Mouse (Mus musculus): ENCODE measurements around the gene Dgki.

Dgki gene

DNA sequence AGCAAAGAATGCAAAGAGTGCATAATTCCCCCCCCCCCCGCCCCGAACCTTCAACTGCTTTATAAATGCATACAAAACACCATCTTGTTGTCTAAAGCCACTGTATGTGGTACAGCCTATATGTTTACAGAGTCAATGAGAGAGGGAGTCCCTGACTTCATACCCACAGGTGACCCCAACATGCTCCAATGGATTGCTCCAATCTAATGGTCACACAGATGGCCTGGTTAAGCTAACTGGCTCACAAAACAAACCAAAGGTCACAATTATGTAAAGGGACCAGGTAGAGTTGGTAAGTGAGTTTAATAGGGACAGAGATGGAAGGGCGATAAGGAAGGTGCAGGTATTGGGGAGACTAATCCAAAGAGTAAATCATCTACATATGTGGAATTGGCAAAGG lies 295.1 kb downstream of the Dgki start:
- WGBS, result 95% methylated on average over 3 of the region's 3 CpGs

DNA sequence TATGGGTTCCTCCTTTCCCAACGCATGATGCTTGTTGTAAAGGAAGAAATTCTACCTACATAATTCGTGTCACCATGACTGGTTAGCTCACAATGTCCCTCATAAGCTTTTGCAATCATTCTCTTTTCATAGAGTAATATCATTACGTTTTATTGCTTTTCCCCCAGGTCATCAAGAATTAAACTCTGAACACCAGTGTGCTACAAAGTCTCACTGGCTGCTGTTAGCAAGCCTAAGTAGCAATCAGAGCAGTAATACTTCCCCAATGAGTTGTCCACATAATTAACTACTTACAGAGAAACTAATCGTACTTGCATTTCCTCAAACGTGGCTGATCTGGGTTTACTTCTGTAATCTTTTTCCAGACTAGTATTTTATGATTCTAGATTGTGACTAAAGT lies 296.7 kb downstream of the Dgki start:
- 86% methylated on average over 5 of the region's 5 CpGs for WGBS

DNA sequence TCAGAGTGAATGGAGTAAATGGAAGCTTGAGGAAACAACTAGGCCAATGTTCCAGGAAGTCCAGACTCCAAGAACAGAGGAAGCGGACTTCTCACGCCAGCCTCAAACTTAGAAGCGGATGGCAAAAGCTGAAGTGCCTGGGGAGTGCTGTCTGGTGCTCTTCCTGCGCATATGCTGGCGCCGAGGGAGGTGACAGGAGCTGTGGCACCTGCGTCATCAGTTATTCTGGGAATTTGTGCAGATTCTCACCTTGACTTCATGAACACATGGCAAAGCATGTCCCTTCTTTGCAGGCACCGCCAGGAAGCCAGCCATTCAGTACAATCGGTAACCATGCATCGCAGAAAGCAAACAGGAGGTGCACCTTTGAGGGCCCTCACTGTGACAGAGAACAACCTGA lies 301.0 kb downstream of the Dgki start:
- 70% methylated on average over 10 of the region's 10 CpGs for WGBS

DNA sequence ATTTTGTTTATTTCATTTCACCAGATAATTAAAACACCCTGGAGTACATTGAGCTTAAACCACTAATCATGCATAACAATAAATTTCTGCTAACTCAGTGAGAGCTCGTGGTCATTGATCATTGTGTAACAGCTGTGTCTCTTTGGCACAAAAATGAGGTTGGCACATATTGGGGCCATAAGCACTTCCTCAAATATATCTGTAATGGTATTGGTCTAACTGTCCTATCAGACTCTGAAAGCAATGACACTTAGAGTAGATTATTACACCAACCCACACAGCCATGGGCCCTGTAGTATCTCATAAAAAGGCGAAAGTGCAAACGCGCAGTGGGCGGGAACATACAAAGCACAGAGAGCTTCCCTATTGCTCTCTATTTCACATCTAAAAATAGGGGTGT lies 305.7 kb downstream of the Dgki start:
- 80% methylated on average over 5 of the region's 5 CpGs for WGBS

DNA sequence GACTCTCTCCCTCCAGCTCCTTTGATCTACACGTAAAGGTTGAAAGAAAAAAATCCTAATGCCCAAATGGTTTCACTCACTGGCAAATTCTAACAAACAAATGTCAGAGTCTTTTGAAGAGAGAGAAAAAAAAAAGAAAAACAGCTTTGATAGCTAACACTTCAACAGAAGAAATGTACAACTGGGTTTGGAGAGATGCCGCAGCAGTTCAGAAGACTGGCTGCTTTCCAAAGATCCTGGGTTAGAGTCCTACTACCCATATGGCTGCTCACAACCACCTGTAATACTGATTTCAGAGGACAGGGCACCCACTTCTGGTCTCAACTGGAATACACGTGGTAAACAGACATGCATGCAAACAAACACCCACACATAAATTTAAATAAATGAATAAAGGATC lies 309.8 kb downstream of the Dgki start:
- 46% methylated on average over 3 of the region's 3 CpGs for WGBS

DNA sequence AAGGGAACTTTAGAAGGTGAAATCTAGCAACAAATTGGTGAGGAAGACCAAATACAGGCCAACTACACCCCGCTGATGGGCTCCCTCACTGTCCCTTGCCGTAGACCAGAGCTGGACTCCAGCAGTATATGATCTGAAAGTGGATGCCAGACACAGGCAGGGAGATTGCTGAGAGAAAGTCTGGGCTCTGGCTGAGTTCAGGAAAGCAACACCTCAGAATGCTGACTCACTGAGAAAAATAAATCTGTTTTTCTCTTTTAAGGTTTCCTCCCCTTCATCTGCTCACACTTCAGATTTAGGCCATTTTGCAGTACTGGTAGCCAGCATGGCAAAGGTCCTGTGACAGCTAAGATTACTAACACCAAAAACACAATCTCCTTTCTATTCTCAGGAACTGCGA lies 311.2 kb downstream of the Dgki start:
- WGBS, result 70% methylated on average over 3 of the region's 3 CpGs

DNA sequence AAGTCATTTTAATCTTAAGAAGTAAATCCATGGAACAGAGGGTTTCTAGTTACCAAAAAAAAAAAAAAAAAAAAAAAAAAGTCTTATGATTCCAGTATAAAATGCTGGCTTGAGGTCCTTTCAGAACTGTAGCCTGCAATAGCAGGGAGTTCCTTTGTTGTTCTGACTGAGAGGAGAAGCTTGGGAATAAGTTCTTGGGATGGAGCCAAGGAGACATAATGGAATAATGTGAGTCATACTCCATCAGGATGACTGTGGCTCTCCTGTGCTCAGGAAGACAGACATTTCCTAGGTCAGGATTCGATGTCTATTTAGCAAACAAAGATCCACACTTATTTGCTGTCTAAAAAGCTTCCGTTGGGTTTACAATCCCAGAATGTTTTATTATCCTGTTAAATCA lies 318.3 kb downstream of the Dgki start:
- WGBS, result 24% methylated on average over 2 of the region's 2 CpGs

DNA sequence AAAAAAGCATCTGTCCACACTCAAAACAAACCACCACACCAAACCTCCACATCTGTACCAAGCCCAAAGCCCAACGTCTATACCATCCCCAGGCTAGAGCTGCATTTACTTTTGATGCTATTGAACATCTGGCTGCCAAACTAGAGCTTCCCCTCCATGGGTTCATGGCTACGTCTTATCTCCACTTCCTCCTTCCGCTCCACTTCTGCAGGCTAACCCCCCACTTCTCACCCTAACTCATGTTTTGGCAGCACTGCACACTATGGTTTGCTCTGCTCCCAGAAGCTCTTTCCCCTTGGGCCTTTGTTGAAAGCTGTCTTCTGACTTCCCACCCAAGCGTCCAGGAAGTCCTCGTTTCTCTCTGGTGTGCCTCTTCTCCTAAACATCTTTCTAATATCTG lies 319.5 kb downstream of the Dgki start:
- WGBS, result 82% methylated on average over 5 of the region's 5 CpGs

DNA sequence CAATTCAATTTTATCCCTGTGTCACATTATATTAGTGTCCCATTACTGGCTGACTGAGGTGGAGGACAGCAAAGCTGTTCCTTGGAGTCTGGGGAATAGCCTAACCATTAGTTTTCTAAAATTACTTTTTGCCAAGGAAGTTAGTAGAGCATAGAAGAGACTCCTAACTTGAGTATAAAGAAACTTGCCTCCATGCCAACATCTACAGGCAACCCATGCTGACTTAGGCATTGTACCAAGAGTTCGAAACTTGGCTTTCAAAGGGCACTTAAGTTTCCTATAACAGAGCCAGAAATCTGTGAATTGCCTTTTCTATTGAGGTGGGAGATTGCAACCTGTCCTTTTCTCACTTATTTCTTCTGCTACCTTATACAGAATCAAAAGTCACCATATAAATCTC lies 321.8 kb downstream of the Dgki start:
- 73% methylated on average over 1 of the region's 1 CpGs for WGBS

DNA sequence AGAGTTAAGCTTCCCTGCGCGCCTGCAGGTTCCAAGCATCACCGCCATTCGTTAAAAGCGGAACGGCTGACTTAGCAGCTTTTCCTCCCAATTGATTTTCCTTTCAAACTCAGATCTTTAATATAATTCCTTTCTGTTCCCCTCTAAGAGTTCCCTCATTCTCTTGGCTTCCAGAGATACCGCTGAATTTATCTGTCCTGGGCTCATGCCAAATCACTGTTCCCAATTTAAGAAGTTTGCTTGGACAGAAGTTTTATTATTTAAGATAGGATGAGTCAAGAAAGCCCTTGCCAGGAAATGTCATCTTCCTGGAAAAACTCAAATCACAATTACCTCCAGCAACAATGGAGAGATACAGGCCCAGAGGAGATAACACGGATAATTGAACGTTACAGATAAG lies 326.9 kb downstream of the Dgki start:
- WGBS, result 56% methylated on average over 9 of the region's 9 CpGs

DNA sequence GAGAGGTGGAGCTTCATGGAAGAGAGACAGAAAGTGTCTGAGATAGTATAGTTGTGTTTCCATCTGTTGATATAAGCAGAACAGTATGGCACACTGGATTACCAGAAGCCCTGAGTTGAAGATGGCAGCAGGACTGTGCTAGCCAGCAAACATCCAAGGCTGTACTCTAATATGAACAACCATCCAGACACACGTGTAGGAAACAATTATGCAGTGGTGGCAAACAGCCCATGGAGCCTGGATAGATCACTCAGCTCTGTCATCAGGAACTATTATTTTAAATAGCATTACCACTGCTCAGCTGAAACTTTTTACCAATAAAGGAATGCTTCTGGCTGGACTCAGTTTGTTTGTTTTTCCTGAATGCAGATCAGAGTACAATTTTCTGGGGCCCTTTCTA lies 327.5 kb downstream of the Dgki start:
- WGBS, result 39% methylated on average over 1 of the region's 1 CpGs

DNA sequence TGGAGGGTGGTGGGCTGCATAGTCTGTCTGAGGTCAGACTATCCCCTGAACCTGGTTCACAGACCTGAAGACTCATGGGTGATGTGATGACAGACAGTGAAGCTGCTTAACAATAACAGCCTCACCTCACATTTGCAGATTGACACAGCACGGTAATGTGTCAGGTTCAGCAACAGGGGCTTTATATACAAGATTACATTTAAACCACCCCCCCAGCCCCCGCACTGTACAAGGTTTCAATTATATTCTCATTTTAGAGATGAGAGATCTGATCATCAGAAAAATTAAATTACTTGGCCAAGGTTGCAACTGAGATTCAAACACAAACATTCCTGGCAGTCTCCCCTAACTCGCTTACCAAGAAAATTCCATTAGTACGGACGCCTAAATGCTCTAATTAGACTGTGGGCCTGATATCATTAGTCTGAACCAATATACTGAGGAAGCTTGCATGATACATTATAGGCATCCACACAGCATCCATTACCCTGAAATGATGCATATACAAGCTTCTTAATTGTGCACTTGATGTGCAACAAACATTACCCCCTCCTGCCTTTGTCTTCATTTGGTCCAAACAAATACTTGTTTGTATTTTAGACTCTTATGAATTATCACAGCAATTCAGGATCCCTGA lies 330.6 kb downstream of the Dgki start:
- WGBS, result 88% methylated on average over 5 of the region's 5 CpGs

DNA sequence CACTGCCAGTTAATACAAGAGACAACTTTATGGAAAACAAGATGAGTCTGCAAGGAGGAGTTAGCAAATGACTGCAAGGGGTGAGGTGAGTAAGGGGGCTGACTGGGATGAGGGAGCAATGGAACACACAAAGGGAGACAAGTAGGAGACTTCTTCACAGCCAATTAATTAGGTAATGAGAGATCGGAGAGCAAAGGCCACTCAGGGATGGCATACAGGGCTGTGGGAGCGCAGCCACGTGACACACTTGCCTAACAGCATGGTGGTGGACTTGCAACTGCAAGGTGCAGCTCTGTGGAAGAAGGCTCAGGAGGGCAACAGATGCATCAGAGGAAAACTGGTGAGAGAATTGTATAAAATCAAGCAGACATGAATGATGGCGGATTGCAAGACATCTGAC lies 339.3 kb downstream of the Dgki start:
- 91% methylated on average over 4 of the region's 4 CpGs for WGBS

DNA sequence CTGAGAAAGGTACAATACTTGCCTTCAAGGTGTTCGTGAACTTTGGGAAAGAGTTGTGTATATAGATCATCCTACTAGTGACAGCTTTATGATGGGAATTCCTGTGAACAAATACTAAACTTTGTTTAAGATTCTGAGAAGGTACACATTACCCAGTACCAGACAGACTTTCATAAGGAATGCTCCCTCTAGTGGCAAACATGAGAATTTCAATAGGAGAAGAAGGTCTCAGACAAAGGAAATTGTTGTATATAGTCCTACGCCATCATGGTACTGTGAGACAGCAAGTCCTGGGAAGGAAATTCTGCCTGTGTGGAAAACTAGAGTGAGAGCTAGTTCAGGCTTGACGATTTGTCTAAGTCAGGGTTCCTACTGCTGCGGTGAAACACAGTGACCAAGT lies 344.7 kb downstream of the Dgki start:
- WGBS, result 87% methylated on average over 4 of the region's 4 CpGs

DNA sequence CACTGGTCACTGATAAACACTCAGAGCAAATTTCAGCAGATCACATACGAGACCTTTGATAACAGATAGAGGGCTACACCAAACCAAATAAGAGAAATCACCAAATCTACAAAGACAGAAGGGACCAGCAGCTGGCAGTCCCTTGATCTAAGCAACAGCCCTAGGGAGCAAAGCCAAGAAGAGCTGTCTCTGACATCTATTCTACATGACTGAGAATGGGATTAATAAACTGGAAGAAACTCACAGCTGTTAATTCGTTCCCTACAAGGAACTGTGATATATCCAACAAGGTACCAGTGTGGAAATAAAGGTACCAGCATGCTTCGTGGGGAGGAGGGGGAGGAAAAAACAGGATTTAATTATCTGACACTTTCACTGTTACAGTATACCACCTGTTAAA lies 349.3 kb downstream of the Dgki start:
- 61% methylated on average over 3 of the region's 3 CpGs for WGBS

DNA sequence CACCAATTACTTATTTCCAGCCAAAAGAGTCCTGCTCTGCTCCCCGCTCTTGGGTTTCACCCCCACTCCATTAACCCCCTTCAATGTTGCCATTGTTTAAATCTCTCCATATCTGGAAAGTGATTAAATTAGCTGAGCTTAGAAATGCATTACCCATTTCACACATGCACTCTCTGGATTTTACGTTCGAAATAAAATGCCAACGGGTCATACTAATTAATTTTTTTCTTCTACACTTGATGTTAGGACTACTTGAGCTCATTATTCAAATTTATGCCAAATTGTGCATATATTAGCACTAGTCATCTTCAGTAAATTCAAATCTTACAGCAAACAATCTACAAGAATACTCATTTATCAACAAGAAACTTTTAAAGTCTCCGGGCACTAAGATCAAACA lies 352.1 kb downstream of the Dgki start:
- 75% methylated on average over 5 of the region's 5 CpGs for WGBS

DNA sequence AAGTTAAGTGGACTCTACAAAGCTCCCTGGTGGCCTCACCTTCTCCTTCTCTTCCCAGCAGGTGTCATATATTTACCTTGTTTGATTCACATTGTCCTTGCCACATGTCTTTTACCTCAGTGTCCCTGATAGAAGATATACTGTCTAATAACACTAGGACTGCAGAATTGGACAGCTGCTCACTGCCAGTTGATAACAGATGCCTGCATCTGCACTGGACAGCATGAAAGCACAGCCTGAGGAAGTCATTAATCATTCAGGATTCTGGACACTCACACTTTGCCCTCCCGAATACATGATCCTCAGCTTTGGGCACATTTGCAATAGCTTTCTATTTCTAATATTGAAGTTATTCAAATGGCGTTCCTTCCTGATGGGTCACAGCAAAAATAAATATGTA lies 362.5 kb downstream of the Dgki start:
- WGBS, result 77% methylated on average over 2 of the region's 2 CpGs

DNA sequence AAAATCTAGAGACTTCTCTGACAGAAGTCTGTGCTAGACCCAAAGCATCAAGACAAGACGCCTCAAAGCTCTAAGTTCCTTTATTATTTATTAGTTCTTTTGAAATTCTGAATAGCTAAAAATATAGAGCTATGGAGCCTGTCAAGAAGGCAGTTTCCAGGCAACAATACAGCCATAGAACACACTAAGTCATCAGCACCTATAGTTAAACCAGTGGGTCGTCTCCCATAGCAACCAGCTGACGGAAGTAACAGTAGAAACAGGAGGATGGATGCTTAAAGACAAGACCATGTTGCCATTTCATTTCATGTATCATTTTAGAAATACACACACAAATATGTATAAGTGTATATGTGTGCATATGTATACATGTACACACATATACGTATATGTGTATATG lies 363.2 kb downstream of the Dgki start:
- WGBS, result 80% methylated on average over 4 of the region's 4 CpGs

DNA sequence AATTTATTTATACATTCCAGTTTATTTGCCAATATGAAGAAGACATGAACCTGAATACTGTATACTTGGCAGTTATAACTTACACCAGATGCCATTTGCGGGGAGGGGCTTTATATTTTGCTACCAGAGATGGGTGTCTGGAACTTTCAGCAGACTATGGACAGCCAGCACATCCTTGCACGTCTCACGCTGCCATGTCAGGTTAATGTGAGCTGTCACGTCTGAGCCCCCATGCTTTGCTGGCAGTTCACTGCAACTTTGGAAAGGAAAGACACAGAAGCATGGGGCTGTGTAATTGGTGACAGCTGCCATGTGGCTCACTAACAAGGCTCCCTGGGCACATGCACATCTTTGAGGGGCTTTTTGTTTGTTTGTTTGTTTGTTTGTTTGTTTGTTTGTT lies 368.5 kb downstream of the Dgki start:
- 67% methylated on average over 4 of the region's 4 CpGs for whole genome bisulfite sequencing

DNA sequence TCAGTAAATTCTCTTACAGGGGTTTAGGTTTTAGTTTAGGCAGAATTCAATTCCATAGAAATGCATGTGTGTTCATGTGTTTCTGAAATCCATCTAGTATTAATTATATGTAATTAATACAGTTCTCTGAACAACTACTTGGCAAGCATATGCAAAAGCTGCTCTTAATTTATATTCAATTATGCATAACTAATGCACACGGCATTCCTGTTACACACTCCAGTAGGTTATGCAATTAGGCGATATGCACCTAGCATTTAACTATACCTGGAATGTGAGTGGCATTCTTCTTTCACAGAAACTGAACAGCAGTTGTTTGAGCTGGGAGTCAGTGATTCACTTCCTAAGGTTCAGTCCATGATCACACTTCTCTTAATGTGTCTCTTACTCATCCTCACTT lies 370.2 kb downstream of the Dgki start:
- WGBS, result 78% methylated on average over 2 of the region's 2 CpGs

DNA sequence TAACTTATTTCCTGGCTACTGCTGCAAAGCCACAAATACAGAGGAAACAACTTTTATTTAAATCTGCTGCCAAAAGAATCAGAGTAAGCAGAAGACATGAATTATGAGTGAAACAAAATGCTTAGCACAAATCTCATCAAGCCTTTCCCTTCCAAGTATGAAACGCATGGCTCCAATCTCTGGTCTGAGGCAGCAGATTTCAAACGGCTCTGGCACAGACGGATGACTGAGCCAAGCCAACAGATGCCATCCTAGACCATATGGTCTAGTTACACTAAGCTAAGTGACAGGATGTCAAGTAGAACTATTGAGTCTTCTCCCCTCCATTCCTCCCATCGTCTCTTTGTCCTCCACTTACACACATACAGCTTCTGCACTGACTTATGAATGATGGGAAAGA lies 373.5 kb downstream of the Dgki start:
- WGBS, result 36% methylated on average over 4 of the region's 4 CpGs

DNA sequence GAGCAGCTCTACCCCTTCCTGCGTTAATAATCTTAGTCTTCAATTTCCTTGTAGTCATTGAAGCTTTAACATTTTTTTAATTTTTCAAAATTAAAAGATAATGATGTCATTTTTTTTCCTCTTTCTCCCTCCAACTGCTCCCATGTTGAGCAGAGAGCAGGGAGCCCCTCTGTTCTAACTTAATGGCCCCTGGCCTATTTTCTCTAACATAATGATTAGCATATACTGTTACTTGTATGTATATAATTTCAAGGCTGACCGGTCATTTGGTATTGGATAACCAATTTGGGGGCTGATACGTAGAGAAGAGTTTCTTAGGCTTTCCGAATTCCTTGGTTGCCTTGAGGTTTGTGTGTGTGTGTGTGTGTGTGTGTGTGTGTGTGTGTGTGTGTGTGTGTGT lies 378.0 kb downstream of the Dgki start:
- WGBS, result 94% methylated on average over 4 of the region's 4 CpGs

DNA sequence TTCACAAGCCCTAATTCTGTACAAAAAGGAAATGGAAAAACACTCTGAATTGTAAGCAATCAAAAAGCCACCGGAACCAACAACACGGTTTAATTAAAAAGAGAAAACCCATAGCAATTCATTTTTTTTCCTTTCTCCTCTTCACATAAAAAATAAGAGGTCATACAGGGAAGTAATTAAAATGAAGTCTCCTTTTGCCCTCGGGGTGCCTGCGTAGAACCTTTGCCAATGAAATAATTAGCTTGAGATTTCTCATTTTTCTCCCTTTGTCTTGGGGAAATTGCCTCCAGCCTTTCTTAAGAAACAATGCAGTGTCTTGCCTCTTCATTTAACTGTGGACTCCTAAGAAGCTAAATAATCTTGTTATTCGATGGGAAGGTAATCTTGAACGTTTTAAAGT lies 388.4 kb downstream of the Dgki start:
- WGBS, result 54% methylated on average over 6 of the region's 6 CpGs

DNA sequence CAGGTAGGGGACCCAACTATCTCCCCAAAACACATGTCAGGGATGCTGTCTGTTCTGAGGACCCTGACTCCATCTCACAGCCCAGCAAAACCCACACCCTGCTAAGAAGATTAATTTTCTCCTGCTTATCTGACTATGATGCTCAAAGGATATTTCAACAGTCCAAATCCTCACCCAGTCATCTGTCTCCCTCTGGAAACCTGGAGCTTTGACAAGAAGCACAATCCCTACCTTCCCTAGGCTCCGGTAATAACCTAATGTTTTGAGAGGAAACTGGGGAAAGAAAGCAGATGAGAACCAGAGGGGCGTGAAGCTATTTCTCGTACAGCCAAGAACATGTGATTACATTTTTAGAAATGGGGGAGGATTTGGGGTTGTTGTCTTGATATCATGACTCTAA lies 392.8 kb downstream of the Dgki start:
- 50% methylated on average over 3 of the region's 3 CpGs for WGBS

DNA sequence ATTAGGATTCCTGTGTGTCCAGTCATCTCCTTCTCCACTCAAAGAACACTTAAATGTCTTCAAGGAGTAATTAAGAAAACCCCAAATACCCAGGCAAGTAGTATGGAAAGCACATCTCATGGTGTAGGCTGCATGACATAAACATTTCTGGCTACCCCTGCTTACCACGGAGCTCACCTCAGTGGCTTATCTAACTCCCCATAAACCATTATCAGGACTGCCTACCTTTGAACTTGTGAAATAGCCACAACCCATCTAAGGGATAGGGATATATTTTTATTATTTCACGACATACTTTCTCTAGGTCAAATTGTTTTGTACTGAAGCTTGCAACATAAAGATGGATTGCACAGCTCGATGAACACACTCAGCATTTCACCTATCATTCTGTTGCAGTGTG lies 394.0 kb downstream of the Dgki start:
- 95% methylated on average over 3 of the region's 3 CpGs for WGBS
